Mouse (Mus musculus): ENCODE results near the gene Cdkn3. TPM values are rescaled to one million over a fixed set of nuclear protein-coding genes. Genes with fewer than 3 reads are reported as not detected.

The Cdkn3 gene
- polyA plus RNA-seq (2014; fragmentation: Nextera tagmentation; extraction: Ambion mirVana) = 48.1 and 63.2 TPM in 2 replicates

GRCm38 (mm10) chr14:46760355-46761029 lies at the start of gene Cdkn3:
Gene Cdkn3 (plus strand): TSS chr14:46760541.
- no peaks in the 10 kb centered on the region for H3K27me3 ChIP-seq (ENCODE audit: control insufficient read depth, insufficient read depth, low read length)
- H3K9ac ChIP-seq (ENCODE audit: low read depth, low read length) = peak within 1 kb of the TSS; percentile 75
- peak within 1 kb of the TSS; percentile 92 for H3K4me2 ChIP-seq (replicated peaks; ENCODE audit: low read depth, low read length)
- peaks cover 5% of the 10 kb centered on the region; the same call in 1 of the 2 replicates for H3K4me1 ChIP-seq (ENCODE audit: control insufficient read depth, insufficient read depth, low read length)
- H3K27ac ChIP-seq (ENCODE audit: low read depth, low read length) = no peak within 1 kb of the TSS
- H3K9me3 ChIP-seq (ENCODE audit: control insufficient read depth, low read length) = no peaks in the 10 kb centered on the region
- peaks cover 10% of the 10 kb centered on the region; the same call in 1 of the 2 replicates for H3K36me3 ChIP-seq (ENCODE audit: control insufficient read depth, insufficient read depth, low read length)
- under 1% methylated on average over 49 of the region's 54 CpGs for WGBS
- ATAC-seq (ENCODE audit: low FRiP score, low TSS enrichment) = peak; percentile 99
- H3K4me3 ChIP-seq (ENCODE audit: low read length) = peak within 1 kb of the TSS; percentile 78

- Histone ChIP-seq H3K4me2 (replicated peaks; ENCODE audit: low read depth, low read length) (no peak overlapping the region; the same call in 1 of the 2 replicates), H3K27me3 (ENCODE audit: control insufficient read depth, insufficient read depth, low read length) (no peaks in the 10 kb centered on the region), H3K9me3 (ENCODE audit: control insufficient read depth, low read length) (no peaks in the 10 kb centered on the region), H3K4me3 (ENCODE audit: low read length) (no peak overlapping the region), H3K36me3 (ENCODE audit: control insufficient read depth, insufficient read depth, low read length) (no peaks in the 10 kb centered on the region), H3K4me1 (ENCODE audit: control insufficient read depth, insufficient read depth, low read length) (peaks cover 10% of the 10 kb centered on the region; the same call in 1 of the 2 replicates), H3K27ac (ENCODE audit: low read depth, low read length) (no peak overlapping the region), H3K9ac (ENCODE audit: low read depth, low read length) (no peak overlapping the region)
- peak; percentile 61; the same call in 1 of the 2 replicates for ATAC-seq (ENCODE audit: low FRiP score, low TSS enrichment)
- WGBS = 20% methylated on average over 12 of the region's 12 CpGs
Measured at GRCm38 (mm10) chr14:46718483-46718922, 41.8 kb upstream of the Cdkn3 start.

- Histone ChIP-seq H3K9ac (ENCODE audit: low read depth, low read length) (no peak overlapping the region), H3K36me3 (ENCODE audit: control insufficient read depth, insufficient read depth, low read length) (no peaks in the 10 kb centered on the region), H3K4me3 (ENCODE audit: low read length) (no peak overlapping the region), H3K4me2 (replicated peaks; ENCODE audit: low read depth, low read length) (no peak overlapping the region), H3K27ac (ENCODE audit: low read depth, low read length) (no peak overlapping the region), H3K27me3 (ENCODE audit: control insufficient read depth, insufficient read depth, low read length) (no peaks in the 10 kb centered on the region), H3K4me1 (ENCODE audit: control insufficient read depth, insufficient read depth, low read length) (peaks cover 10% of the 10 kb centered on the region; the same call in 1 of the 2 replicates), H3K9me3 (ENCODE audit: control insufficient read depth, low read length) (no peaks in the 10 kb centered on the region)
- 61% methylated on average over 5 of the region's 5 CpGs for WGBS
- no peak for ATAC-seq (ENCODE audit: low FRiP score, low TSS enrichment)
Measured at GRCm38 (mm10) chr14:46722031-46722430, 38.3 kb upstream of the Cdkn3 start.

- peak; percentile 25; the same call in 1 of the 2 replicates for ATAC-seq (ENCODE audit: low FRiP score, low TSS enrichment)
- H3K27ac ChIP-seq (ENCODE audit: low read depth, low read length) = no peak overlapping the region
- 24% methylated on average over 3 of the region's 3 CpGs for WGBS
Measured at GRCm38 (mm10) chr14:46723828-46724227, 36.5 kb upstream of the Cdkn3 start.

GRCm38 (mm10) chr14:46724941-46725340 lies 35.4 kb upstream of the Cdkn3 start:
- no peak for ATAC-seq (ENCODE audit: low FRiP score, low TSS enrichment)
- Histone ChIP-seq H3K27ac (ENCODE audit: low read depth, low read length) (no peak overlapping the region), H3K36me3 (ENCODE audit: control insufficient read depth, insufficient read depth, low read length) (no peaks in the 10 kb centered on the region), H3K9ac (ENCODE audit: low read depth, low read length) (no peak overlapping the region), H3K9me3 (ENCODE audit: control insufficient read depth, low read length) (no peaks in the 10 kb centered on the region), H3K4me1 (ENCODE audit: control insufficient read depth, insufficient read depth, low read length) (no peaks in the 10 kb centered on the region; the same call in 1 of the 2 replicates), H3K27me3 (ENCODE audit: control insufficient read depth, insufficient read depth, low read length) (no peaks in the 10 kb centered on the region), H3K4me2 (replicated peaks; ENCODE audit: low read depth, low read length) (no peak overlapping the region), H3K4me3 (ENCODE audit: low read length) (no peak overlapping the region)
- WGBS = 14% methylated on average over 5 of the region's 5 CpGs

More at GRCm38 (mm10) chr14:46723828-46724227, 36.5 kb upstream of the Cdkn3 start:
- Histone ChIP-seq H3K36me3 (ENCODE audit: control insufficient read depth, insufficient read depth, low read length) (no peaks in the 10 kb centered on the region), H3K9me3 (ENCODE audit: control insufficient read depth, low read length) (no peaks in the 10 kb centered on the region), H3K4me3 (ENCODE audit: low read length) (no peak overlapping the region), H3K9ac (ENCODE audit: low read depth, low read length) (no peak overlapping the region), H3K4me2 (replicated peaks; ENCODE audit: low read depth, low read length) (no peak overlapping the region), H3K4me1 (ENCODE audit: control insufficient read depth, insufficient read depth, low read length) (peaks cover 2% of the 10 kb centered on the region; the same call in 1 of the 2 replicates), H3K27me3 (ENCODE audit: control insufficient read depth, insufficient read depth, low read length) (no peaks in the 10 kb centered on the region)

- no peak overlapping the region for H3K4me2 ChIP-seq (replicated peaks; ENCODE audit: low read depth, low read length)
- no peak overlapping the region for H3K4me3 ChIP-seq (ENCODE audit: low read length)
- no peaks in the 10 kb centered on the region for H3K27me3 ChIP-seq (ENCODE audit: control insufficient read depth, insufficient read depth, low read length)
- H3K27ac ChIP-seq (ENCODE audit: low read depth, low read length) = no peak overlapping the region
- no peaks in the 10 kb centered on the region; the same call in 1 of the 2 replicates for H3K4me1 ChIP-seq (ENCODE audit: control insufficient read depth, insufficient read depth, low read length)
- no peak overlapping the region for H3K9ac ChIP-seq (ENCODE audit: low read depth, low read length)
- WGBS = 40% methylated on average over 3 of the region's 3 CpGs
- no peaks in the 10 kb centered on the region for H3K9me3 ChIP-seq (ENCODE audit: control insufficient read depth, low read length)
- no peak for ATAC-seq (ENCODE audit: low FRiP score, low TSS enrichment)
- H3K36me3 ChIP-seq (ENCODE audit: control insufficient read depth, insufficient read depth, low read length) = no peaks in the 10 kb centered on the region
Measured at GRCm38 (mm10) chr14:46725743-46726142, 34.6 kb upstream of the Cdkn3 start.

- H3K4me3 ChIP-seq (ENCODE audit: low read length) = no peak overlapping the region
- no peak overlapping the region for H3K9ac ChIP-seq (ENCODE audit: low read depth, low read length)
- no peaks in the 10 kb centered on the region for H3K4me1 ChIP-seq (ENCODE audit: control insufficient read depth, insufficient read depth, low read length)
- no peaks in the 10 kb centered on the region for H3K36me3 ChIP-seq (ENCODE audit: control insufficient read depth, insufficient read depth, low read length)
- H3K27ac ChIP-seq (ENCODE audit: low read depth, low read length) = no peak overlapping the region
- no peaks in the 10 kb centered on the region for H3K9me3 ChIP-seq (ENCODE audit: control insufficient read depth, low read length)
- ATAC-seq (ENCODE audit: low FRiP score, low TSS enrichment) = no peak
- no peak overlapping the region for H3K4me2 ChIP-seq (replicated peaks; ENCODE audit: low read depth, low read length)
- 85% methylated on average over 5 of the region's 5 CpGs for WGBS
- no peaks in the 10 kb centered on the region for H3K27me3 ChIP-seq (ENCODE audit: control insufficient read depth, insufficient read depth, low read length)
Measured at GRCm38 (mm10) chr14:46734262-46734661, 26.1 kb upstream of the Cdkn3 start.

GRCm38 (mm10) chr14:46734761-46735455 lies 25.4 kb upstream of the Cdkn3 start:
- H3K4me3 ChIP-seq (ENCODE audit: low read length) = no peak overlapping the region
- H3K9me3 ChIP-seq (ENCODE audit: control insufficient read depth, low read length) = no peaks in the 10 kb centered on the region
- no peak overlapping the region for H3K4me2 ChIP-seq (replicated peaks; ENCODE audit: low read depth, low read length)
- 86% methylated on average over 14 of the region's 14 CpGs for WGBS
- no peaks in the 10 kb centered on the region for H3K27me3 ChIP-seq (ENCODE audit: control insufficient read depth, insufficient read depth, low read length)
- no peaks in the 10 kb centered on the region for H3K36me3 ChIP-seq (ENCODE audit: control insufficient read depth, insufficient read depth, low read length)
- no peak for ATAC-seq (ENCODE audit: low FRiP score, low TSS enrichment)
- no peak overlapping the region for H3K27ac ChIP-seq (ENCODE audit: low read depth, low read length)
- no peaks in the 10 kb centered on the region for H3K4me1 ChIP-seq (ENCODE audit: control insufficient read depth, insufficient read depth, low read length)
- H3K9ac ChIP-seq (ENCODE audit: low read depth, low read length) = no peak overlapping the region

- whole genome bisulfite sequencing = 90% methylated on average over 4 of the region's 4 CpGs
- no peaks in the 10 kb centered on the region for H3K27me3 ChIP-seq (ENCODE audit: control insufficient read depth, insufficient read depth, low read length)
- no peaks in the 10 kb centered on the region for H3K36me3 ChIP-seq (ENCODE audit: control insufficient read depth, insufficient read depth, low read length)
Measured at GRCm38 (mm10) chr14:46736366-46736765, 24.0 kb upstream of the Cdkn3 start.

More at GRCm38 (mm10) chr14:46736366-46736765, 24.0 kb upstream of the Cdkn3 start:
- ATAC-seq (ENCODE audit: low FRiP score, low TSS enrichment) = no peak
- H3K9ac ChIP-seq (ENCODE audit: low read depth, low read length) = no peak overlapping the region
- no peaks in the 10 kb centered on the region for H3K4me1 ChIP-seq (ENCODE audit: control insufficient read depth, insufficient read depth, low read length)
- no peaks in the 10 kb centered on the region for H3K9me3 ChIP-seq (ENCODE audit: control insufficient read depth, low read length)
- H3K4me2 ChIP-seq (replicated peaks; ENCODE audit: low read depth, low read length) = no peak overlapping the region
- no peak overlapping the region for H3K27ac ChIP-seq (ENCODE audit: low read depth, low read length)
- H3K4me3 ChIP-seq (ENCODE audit: low read length) = no peak overlapping the region
